Comparison of ENCODE assay signal across 12 mouse cellular contexts in the genomic region with DNA sequence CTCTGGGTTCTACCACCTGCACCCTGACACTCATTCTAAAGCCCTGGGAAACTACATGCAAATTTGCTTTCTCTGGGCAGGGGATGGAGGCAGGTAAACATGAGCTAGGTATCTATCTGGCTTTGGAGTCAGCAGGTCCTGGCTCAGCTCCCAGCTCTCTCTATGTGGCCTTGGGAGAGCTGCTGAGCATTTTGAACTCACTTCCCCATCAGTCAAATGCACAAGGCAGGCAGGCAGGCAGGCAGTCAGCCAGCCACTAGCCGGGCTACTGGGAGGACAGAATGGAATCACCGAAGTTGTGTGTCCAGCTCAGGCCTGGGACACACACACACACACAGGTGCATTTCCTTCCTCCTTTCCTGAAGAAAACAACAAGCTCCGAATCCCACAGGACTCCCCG. TPM values are rescaled to one million over a fixed set of nuclear protein-coding genes. Genes with fewer than 3 reads are reported as not detected.
DNase-seq lines count a peak whose midpoint lies in the region; ATAC-seq and TF ChIP-seq lines count a peak whose summit lies in the region.
"Had no signal": no experiment of that assay in that cellular context is flagged by ENCODE, and none has a peak within 500 bp of the region (broad histone marks: within the 10 kb centered on the region; RNA-seq: fewer than 3 reads in every experiment).

No protein-coding gene starts in this region.

- TF ChIP-seq CTCF in liver, adult 2 months (IDR thresholded peaks at IDR 0.05; ENCODE audit: low read depth, low read length), result no peak

- no peak for ATAC-seq in liver, embryonic 11.5 days (replicated peaks; ENCODE audit: low FRiP score)
- ATAC-seq: forebrain, embryonic 16.5 days had no signal

- no peak overlapping the region for H3K4me2 ChIP-seq in liver, embryonic 11.5 days
- H3K4me2 ChIP-seq: hindbrain, embryonic 14.5 days; neural tube, embryonic 13.5 days had no signal

- peaks cover 14% of the 10 kb centered on the region for H3K4me1 ChIP-seq in liver, adult 2 months (ENCODE audit: control insufficient read depth, insufficient read depth, low read length)
- H3K4me1 ChIP-seq in liver, embryonic 11.5 days (replicated peaks; ENCODE audit: control insufficient read depth, insufficient read depth, low read length), result peaks cover 40% of the 10 kb centered on the region

- 38% methylated on average over 4 of the region's 4 CpGs for WGBS in liver, adult 2 months
- WGBS in liver, embryonic 11.5 days, result 68% methylated on average over 4 of the region's 4 CpGs

- H3K36me3 ChIP-seq in liver, adult 2 months (ENCODE audit: control insufficient read depth, insufficient read depth, low read length), result no peaks in the 10 kb centered on the region
- peaks cover 3% of the 10 kb centered on the region; the same call in 1 of the 2 replicates for H3K36me3 ChIP-seq in liver, embryonic 11.5 days (ENCODE audit: control insufficient read depth, insufficient read depth, low read length)
- H3K36me3 ChIP-seq: neural tube, embryonic 13.5 days had no signal

- H3K27me3 ChIP-seq in liver, adult 2 months (ENCODE audit: control insufficient read depth, insufficient read depth, low read length), result no peaks in the 10 kb centered on the region
- no peaks in the 10 kb centered on the region for H3K27me3 ChIP-seq in liver, embryonic 11.5 days (replicated peaks; ENCODE audit: control insufficient read depth, insufficient read depth, low read length)
- H3K27me3 ChIP-seq: neural tube, embryonic 13.5 days had no signal

- DNase-seq in adrenal gland, adult 2 months, result peak; percentile 83
- no peak for DNase-seq in adrenal gland, postnatal 4 days (ENCODE audit: low spot score in 2 of 2)
- DNase-seq in liver, adult 2 months (ENCODE audit: extremely low read depth, low read depth, low spot score), result peak; percentile 75
- no peak for DNase-seq in liver, embryonic 11.5 days (ENCODE audit: low spot score)
- peak; percentile 61 for DNase-seq in adrenal gland, postnatal 10 days
- peak; percentile 66 for DNase-seq in kidney, adult 9 months
- DNase-seq in frontal cortex, postnatal 10 days (ENCODE audit: low spot score in 2 of 2), result no peak
- no peak for DNase-seq in right cerebral cortex, postnatal 10 days (ENCODE audit: low spot score in 2 of 2)
- DNase-seq: thymus, postnatal 4 days had no signal

- peaks cover 40% of the 10 kb centered on the region for H3K79me2 ChIP-seq in liver, adult 2 months (ENCODE audit: control insufficient read depth, insufficient read depth, low read length)

- no peak overlapping the region for H3K27ac ChIP-seq in liver, adult 2 months (replicated peaks; ENCODE audit: insufficient read depth, low read depth, low read length)
- no peak overlapping the region for H3K27ac ChIP-seq in liver, embryonic 11.5 days (ENCODE audit: low read depth, low read length)
- H3K27ac ChIP-seq: hindbrain, embryonic 14.5 days; neural tube, embryonic 13.5 days had no signal

- no peak overlapping the region for H3K9ac ChIP-seq in liver, adult 2 months (ENCODE audit: low read depth, low read length)
- no peak overlapping the region for H3K9ac ChIP-seq in liver, embryonic 11.5 days (ENCODE audit: low read depth, low read length)
- H3K9ac ChIP-seq: hindbrain, embryonic 14.5 days; neural tube, embryonic 13.5 days had no signal

- no peak overlapping the region for H3K4me3 ChIP-seq in liver, adult 2 months (ENCODE audit: insufficient read depth, low read depth, low read length)
- H3K4me3 ChIP-seq in liver, embryonic 11.5 days (ENCODE audit: low read depth, low read length), result no peak overlapping the region
- H3K4me3 ChIP-seq: neural tube, embryonic 13.5 days had no signal

- no peaks in the 10 kb centered on the region for H3K9me3 ChIP-seq in liver, embryonic 11.5 days (ENCODE audit: control insufficient read depth, low read length)
- H3K9me3 ChIP-seq: neural tube, embryonic 13.5 days had no signal

- TF ChIP-seq POLR2A in liver, adult 2 months (IDR thresholded peaks at IDR 0.05; ENCODE audit: extremely low read depth, insufficient read depth, low read length), result no peak

RNA-seq across cellular contexts. Expression of gene Smad3, which starts 58.6 kb away (rescaled TPM):
- 10 to 100 TPM; 30.4 to 33.7 TPM for total RNA-seq in adrenal gland, adult 2 months (2021)
- 29.5 and 41.9 TPM in 2 replicates for polyA plus RNA-seq in adrenal gland, adult 2 months (2012; rRNA removed)
- 10 to 100 TPM; 39.6 to 43.5 TPM for total RNA-seq in adrenal gland, postnatal 4 days (2021)
- 5.7 and 8.1 TPM in 2 replicates for total RNA-seq in liver, adult 2 months (2014; rRNA removed)
- polyA plus RNA-seq in liver, adult 2 months (2012; rRNA removed), result 7.8 and 8.9 TPM in 2 replicates
- 7.2 and 7.3 TPM in 2 replicates for polyA plus RNA-seq in liver, embryonic 11.5 days (2014; fragmentation: Nextera tagmentation; extraction: Ambion mirVana)
- total RNA-seq in adrenal gland, postnatal 10 days (2021), result 10 to 100 TPM; 24.4 to 31.8 TPM

Comparison
In these comparisons a context has a peak if more than half of its experiments do, and no peak if none do; other contexts are left out.
1. DNase-seq: peak in adrenal gland, adult 2 months (single experiment), liver, adult 2 months (single experiment), adrenal gland, postnatal 10 days (single experiment) and kidney, adult 9 months (single experiment); none in adrenal gland, postnatal 4 days (0 of 2), liver, embryonic 11.5 days (single experiment), frontal cortex, postnatal 10 days (0 of 2) and right cerebral cortex, postnatal 10 days (0 of 2).